Comparison of ENCODE assay signal across 26 mouse cellular contexts in genomic region chr2:71145853-71146252, GRCm38 (mm10). TPM values are rescaled to one million over a fixed set of nuclear protein-coding genes. Genes with fewer than 3 reads are reported as not detected.
DNase-seq lines count a peak whose midpoint lies in the region; ATAC-seq and TF ChIP-seq lines count a peak whose summit lies in the region.
"Had no signal": no experiment of that assay in that cellular context is flagged by ENCODE, and none has a peak within 500 bp of the region (broad histone marks: within the 10 kb centered on the region; RNA-seq: fewer than 3 reads in every experiment).

No protein-coding gene starts in this region.

- WGBS in kidney, embryonic 14.5 days, result 85% methylated on average over 4 of the region's 4 CpGs
- WGBS in kidney, adult 2 months, result 87% methylated on average over 4 of the region's 4 CpGs
- 71% methylated on average over 4 of the region's 4 CpGs for WGBS in lung, embryonic 14.5 days
- WGBS in intestine, embryonic 14.5 days, result 76% methylated on average over 4 of the region's 4 CpGs
- 59% methylated on average over 4 of the region's 4 CpGs for WGBS in liver, embryonic 13.5 days (ENCODE audit: insufficient replicate concordance)

- peak overlapping the region; percentile 30 for H3K27ac ChIP-seq in kidney, embryonic 14.5 days (ENCODE audit: low read depth, low read length)
- no peak overlapping the region for H3K27ac ChIP-seq in kidney, adult 2 months (ENCODE audit: insufficient read depth, low read depth, low read length)
- H3K27ac ChIP-seq in lung, embryonic 14.5 days (ENCODE audit: low read depth), result 0 out of 2 replicates have a peak overlapping the region, but pooled peaks have one; percentile 8
- H3K27ac ChIP-seq in intestine, embryonic 14.5 days (ENCODE audit: low read depth), result no peak overlapping the region
- peak overlapping the region; percentile 54 for H3K27ac ChIP-seq in liver, embryonic 13.5 days
- H3K27ac ChIP-seq: heart, embryonic 10.5 days; heart, embryonic 15.5 days; limb, embryonic 13.5 days; midbrain, embryonic 12.5 days; neural tube, embryonic 12.5 days had no signal

- H3K36me3 ChIP-seq in kidney, embryonic 14.5 days (ENCODE audit: control insufficient read depth, insufficient read depth, low read length), result no peaks in the 10 kb centered on the region
- H3K36me3 ChIP-seq in kidney, adult 2 months (ENCODE audit: control insufficient read depth, insufficient read depth, low read length), result no peaks in the 10 kb centered on the region
- no peaks in the 10 kb centered on the region for H3K36me3 ChIP-seq in lung, embryonic 14.5 days (ENCODE audit: insufficient read depth)
- no peaks in the 10 kb centered on the region for H3K36me3 ChIP-seq in intestine, embryonic 14.5 days (ENCODE audit: control insufficient read depth, insufficient read depth, low read length)
- no peaks in the 10 kb centered on the region for H3K36me3 ChIP-seq in liver, embryonic 13.5 days
- H3K36me3 ChIP-seq: heart, embryonic 10.5 days; heart, embryonic 15.5 days; limb, embryonic 13.5 days; midbrain, embryonic 12.5 days; neural tube, embryonic 12.5 days had no signal

- 0 out of 2 replicates have a peak, but pooled peaks cover 5% of the 10 kb centered on the region for H3K4me1 ChIP-seq in kidney, embryonic 14.5 days (ENCODE audit: control insufficient read depth, insufficient read depth, low read length)
- H3K4me1 ChIP-seq in kidney, adult 2 months (ENCODE audit: control insufficient read depth, insufficient read depth, low read length), result peaks cover 11% of the 10 kb centered on the region; the same call in 1 of the 2 replicates
- H3K4me1 ChIP-seq in lung, embryonic 14.5 days (ENCODE audit: insufficient read depth), result no peaks in the 10 kb centered on the region
- no peaks in the 10 kb centered on the region for H3K4me1 ChIP-seq in intestine, embryonic 14.5 days (replicated peaks; ENCODE audit: control insufficient read depth, insufficient read depth, low read length)
- H3K4me1 ChIP-seq in liver, embryonic 13.5 days (replicated peaks), result peaks cover 6% of the 10 kb centered on the region; the same call in 1 of the 2 replicates
- H3K4me1 ChIP-seq: heart, embryonic 10.5 days; heart, embryonic 15.5 days; limb, embryonic 13.5 days; midbrain, embryonic 12.5 days; neural tube, embryonic 12.5 days had no signal

- H3K9ac ChIP-seq in kidney, embryonic 14.5 days (ENCODE audit: low read depth, low read length), result no peak overlapping the region
- H3K9ac ChIP-seq in lung, embryonic 14.5 days, result no peak overlapping the region
- no peak overlapping the region for H3K9ac ChIP-seq in intestine, embryonic 14.5 days (ENCODE audit: low read length)
- H3K9ac ChIP-seq in liver, embryonic 13.5 days, result no peak overlapping the region
- H3K9ac ChIP-seq: heart, embryonic 15.5 days; limb, embryonic 13.5 days; midbrain, embryonic 12.5 days; neural tube, embryonic 12.5 days had no signal

- no peak for DNase-seq in kidney, adult 2 months
- no peak for DNase-seq in lung, embryonic 14.5 days
- DNase-seq in lung, postnatal 10 days, result no peak
- DNase-seq in intestine, embryonic 14.5 days (ENCODE audit: low spot score), result no peak
- no peak for DNase-seq in liver, embryonic 13.5 days
- no peak for DNase-seq in right cerebral cortex, postnatal 10 days (ENCODE audit: low spot score in 2 of 2)
- DNase-seq in adrenal gland, adult 18-20 months (ENCODE audit: low spot score in 2 of 2), result no peak
- DNase-seq: adrenal gland, adult 8-10 months; cerebellum, adult 2 months; cerebellum, postnatal 25 days; gastrocnemius, postnatal 25 days; lung, adult 2 months; right cerebral cortex, adult 18-20 months; right cerebral cortex, postnatal 4 days had no signal

- no peak for ATAC-seq in kidney, embryonic 14.5 days (ENCODE audit: low FRiP score, low TSS enrichment)
- ATAC-seq in lung, embryonic 14.5 days (ENCODE audit: insufficient read depth), result no peak
- peak; percentile 21; the same call in 1 of the 2 replicates for ATAC-seq in intestine, embryonic 14.5 days (replicated peaks; ENCODE audit: low FRiP score, low TSS enrichment, low read depth)
- ATAC-seq in liver, embryonic 13.5 days (ENCODE audit: low read depth), result peak; percentile 45
- ATAC-seq: activated CD4-positive, CD25-positive, alpha-beta regulatory T cell, adult 4 months; forebrain, embryonic 14.5 days; hindbrain, embryonic 16.5 days had no signal

- no peak for TF ChIP-seq POLR2A in kidney, adult 2 months (IDR thresholded peaks at IDR 0.05; ENCODE audit: low read depth, low read length)

- no peak overlapping the region for H3K4me2 ChIP-seq in kidney, embryonic 14.5 days (replicated peaks; ENCODE audit: low read depth, low read length)
- H3K4me2 ChIP-seq in lung, embryonic 14.5 days, result no peak overlapping the region
- H3K4me2 ChIP-seq in intestine, embryonic 14.5 days (ENCODE audit: low read length), result no peak overlapping the region
- H3K4me2 ChIP-seq in liver, embryonic 13.5 days, result no peak overlapping the region
- H3K4me2 ChIP-seq: heart, embryonic 15.5 days; limb, embryonic 13.5 days; midbrain, embryonic 12.5 days; neural tube, embryonic 12.5 days had no signal

- no peak overlapping the region for H3K4me3 ChIP-seq in kidney, embryonic 14.5 days (ENCODE audit: low read length)
- H3K4me3 ChIP-seq in kidney, adult 2 months (ENCODE audit: insufficient read depth, low read depth, low read length), result no peak overlapping the region
- H3K4me3 ChIP-seq in lung, embryonic 14.5 days (ENCODE audit: low read depth, low read length), result no peak overlapping the region
- no peak overlapping the region for H3K4me3 ChIP-seq in intestine, embryonic 14.5 days (ENCODE audit: low read depth, low read length)
- no peak overlapping the region for H3K4me3 ChIP-seq in liver, embryonic 13.5 days (replicated peaks)
- H3K4me3 ChIP-seq: heart, embryonic 10.5 days; heart, embryonic 15.5 days; limb, embryonic 13.5 days; midbrain, embryonic 12.5 days; myocyte; neural tube, embryonic 12.5 days had no signal

- H3K27me3 ChIP-seq in kidney, embryonic 14.5 days (ENCODE audit: control insufficient read depth, insufficient read depth, low read length), result no peaks in the 10 kb centered on the region
- H3K27me3 ChIP-seq in kidney, adult 2 months (replicated peaks; ENCODE audit: control insufficient read depth, insufficient read depth, low read length), result no peaks in the 10 kb centered on the region
- no peaks in the 10 kb centered on the region for H3K27me3 ChIP-seq in lung, embryonic 14.5 days (ENCODE audit: insufficient read depth, low read length)
- H3K27me3 ChIP-seq in intestine, embryonic 14.5 days (replicated peaks; ENCODE audit: control insufficient read depth, insufficient read depth, low read length), result no peaks in the 10 kb centered on the region
- H3K27me3 ChIP-seq in liver, embryonic 13.5 days, result no peaks in the 10 kb centered on the region
- H3K27me3 ChIP-seq: CH12.LX; heart, embryonic 15.5 days; limb, embryonic 13.5 days; midbrain, embryonic 12.5 days; neural tube, embryonic 12.5 days had no signal

- no peak for TF ChIP-seq CTCF in kidney, adult 2 months (conservative IDR thresholded peaks at IDR 0.05; ENCODE audit: insufficient read depth, insufficient read length, low read depth, low read length)
- no peak for TF ChIP-seq CTCF in lung, embryonic 14.5 days (IDR thresholded peaks at IDR 0.05; ENCODE audit: low read depth)

- no peaks in the 10 kb centered on the region for H3K9me3 ChIP-seq in kidney, embryonic 14.5 days (ENCODE audit: control insufficient read depth, low read length)
- no peaks in the 10 kb centered on the region for H3K9me3 ChIP-seq in lung, embryonic 14.5 days (ENCODE audit: low read depth, low read length)
- H3K9me3 ChIP-seq in intestine, embryonic 14.5 days (ENCODE audit: control insufficient read depth, low read length), result no peaks in the 10 kb centered on the region
- no peaks in the 10 kb centered on the region for H3K9me3 ChIP-seq in liver, embryonic 13.5 days (replicated peaks)
- H3K9me3 ChIP-seq: heart, embryonic 10.5 days; heart, embryonic 15.5 days; limb, embryonic 13.5 days; midbrain, embryonic 12.5 days; neural tube, embryonic 12.5 days had no signal

RNA-seq across cellular contexts. Expression of gene Cybrd1, which starts 28.1 kb away (rescaled TPM):
- polyA plus RNA-seq in kidney, embryonic 14.5 days (2014; fragmentation: Nextera tagmentation; extraction: Ambion mirVana), result 0.80 and 0.86 TPM in 2 replicates
- 0.25 and 0.42 TPM in 2 replicates for polyA plus RNA-seq in kidney, adult 2 months (2012; rRNA removed)
- 1.2 and 1.3 TPM in 2 replicates for polyA plus RNA-seq in lung, embryonic 14.5 days (2014; fragmentation: Nextera tagmentation; extraction: Ambion mirVana)
- 4.9 and 5.1 TPM in 2 replicates for polyA plus RNA-seq in intestine, embryonic 14.5 days (2014; fragmentation: Nextera tagmentation; extraction: Ambion mirVana)
- 0.60 and 0.85 TPM in 2 replicates for polyA plus RNA-seq in liver, embryonic 13.5 days (2015; fragmentation: Nextera tagmentation; extraction: Ambion mirVana)
- 1 to 10 TPM in 1 of 2 experiments, under 1 TPM in 1; 0.89 to 1.1 TPM for total RNA-seq in adrenal gland, adult 18-20 months (2021)
- total RNA-seq: CH12.LX had no signal
- polyA plus RNA-seq: C2C12 had no signal

Comparison
In these comparisons a context has a peak if more than half of its experiments do, and no peak if none do; other contexts are left out.
1. H3K27ac ChIP-seq: peak in kidney, embryonic 14.5 days (single experiment), lung, embryonic 14.5 days (single experiment) and liver, embryonic 13.5 days (single experiment); none in kidney, adult 2 months (single experiment) and intestine, embryonic 14.5 days (single experiment).
2. ATAC-seq: peak in intestine, embryonic 14.5 days (single experiment) and liver, embryonic 13.5 days (single experiment); none in kidney, embryonic 14.5 days (single experiment) and lung, embryonic 14.5 days (single experiment).